Mouse (Mus musculus) small intestine, adult 2 months (tissue): ENCODE measurements around the gene Fam227b.

Experiments used
- CTCF ChIP-seq: fragments of 200-500 bp; IDR thresholded peaks from 2 replicates; pipeline ENCODE4 v1.5.1; 2012; ENCODE audit warnings: low read depth, mild to moderate bottlenecking, control low read depth, inconsistent platforms, low read length, moderate library complexity, mixed read lengths; ENCODE audit not compliant: insufficient replicate concordance, insufficient read length; ENCODE audit errors: extremely low read depth
- POLR2A ChIP-seq: fragments of 200-500 bp; IDR thresholded peaks from 2 replicates; pipeline ENCODE4 v1.6.1; 2012; ENCODE audit warnings: low read depth, mild to moderate bottlenecking, control low read depth, inconsistent platforms, low read length, moderate library complexity

- TF ChIP-seq CTCF (no peak), POLR2A (no peak)
Observed at GRCm38 (mm10) chr2:126166848-126167617, 15.2 kb upstream of the Fam227b start.
